Mouse (Mus musculus) liver, postnatal 0 days (tissue): ENCODE data around the gene Isg15.

ENCODE experiments used
- CTCF ChIP-seq: sonication (generic); IDR thresholded peaks from 2 replicates; pipeline ENCODE4 v1.5.1; 2016; ENCODE audit warnings: antibody characterized with exemption, low read depth
- EP300 ChIP-seq: IDR thresholded peaks from 2 replicates; pipeline ENCODE4 v1.6.1; 2016; ENCODE audit warnings: antibody characterized with exemption, low read depth, mild to moderate bottlenecking

DNA sequence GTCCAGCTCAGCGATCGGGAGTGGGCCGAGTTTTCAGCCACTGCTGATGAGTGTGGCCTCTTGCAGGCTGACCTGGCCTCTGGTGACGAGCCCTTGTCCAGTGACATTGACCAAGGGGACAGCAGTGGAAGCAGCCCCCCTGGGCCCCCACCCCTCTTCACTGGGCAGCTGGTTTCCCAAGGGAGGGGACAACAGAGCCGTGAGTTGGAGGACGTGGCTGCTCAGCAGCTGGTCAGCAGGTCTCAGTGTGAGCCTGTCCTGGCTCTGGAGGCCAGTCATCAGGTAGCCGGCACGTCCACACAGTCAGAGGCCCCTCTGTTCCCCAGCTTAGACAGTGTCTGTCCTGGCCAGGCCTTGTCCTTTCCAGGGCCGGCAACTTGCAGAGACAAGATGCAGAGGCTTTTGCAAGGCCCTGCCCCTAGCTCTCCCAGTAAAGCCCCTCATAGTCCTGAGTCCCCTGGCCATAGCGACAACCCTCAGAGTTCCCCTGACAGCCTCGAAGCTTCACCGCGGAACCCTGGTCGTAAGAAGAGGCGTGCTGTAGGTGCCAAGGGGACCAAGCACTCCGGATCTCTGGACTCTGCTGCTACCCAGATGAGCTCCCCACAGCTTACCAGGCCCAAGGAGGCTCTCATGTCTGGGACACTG lies 16.5 kb upstream of the Isg15 start:
- TF ChIP-seq CTCF (no peak), EP300 (no peak)
